Mouse (Mus musculus) kidney, embryonic 14.5 days (tissue): Measurements from ENCODE around the gene Fam129a. TPM values are rescaled to one million over a fixed set of nuclear protein-coding genes. Genes with fewer than 3 reads are reported as not detected.
A peak's percentile ranks its signal among the peaks of the same experiment; 100 is the strongest.

Experiments
- ATAC-seq: fragments of 200-750 bp; cut with Nextera tagmentation; 2 replicates; pipeline ENCODE4 v1.8.0; 2017; ENCODE audit warnings: moderate number of reproducible peaks, mild to moderate bottlenecking, moderate TSS enrichment, moderate library complexity; ENCODE audit not compliant: low FRiP score, low TSS enrichment
- H3K27ac ChIP-seq: fragments of 300-500 bp; sonication (generic); 2 replicates; pipeline ENCODE4 v1.5.1; 2014; ENCODE audit warnings: low read depth, mild to moderate bottlenecking, low read length, moderate library complexity, mixed read lengths
- H3K27me3 ChIP-seq: fragments of 300-500 bp; sonication (generic); 2 replicates; pipeline ENCODE4 v1.6.1; 2014; ENCODE audit warnings: mild to moderate bottlenecking, low read length; ENCODE audit not compliant: control insufficient read depth, insufficient read depth
- H3K36me3 ChIP-seq: fragments of 300-500 bp; sonication (generic); 2 replicates; pipeline ENCODE4 v1.6.1; 2014; ENCODE audit warnings: low read length, mixed read lengths; ENCODE audit not compliant: control insufficient read depth, insufficient read depth
- H3K4me1 ChIP-seq: fragments of 300-500 bp; sonication (generic); 2 replicates; pipeline ENCODE4 v1.6.1; 2014; ENCODE audit warnings: low read length, mixed read lengths; ENCODE audit not compliant: control insufficient read depth, insufficient read depth
- H3K4me2 ChIP-seq: fragments of 300-500 bp; sonication (generic); replicated peaks from 2 replicates; pipeline ENCODE4 v1.6.1; 2014; ENCODE audit warnings: low read depth, mild to moderate bottlenecking, low read length
- H3K4me3 ChIP-seq: fragments of 300-500 bp; sonication (generic); 2 replicates; pipeline ENCODE4 v1.5.1; 2014; ENCODE audit warnings: mild to moderate bottlenecking, low read length
- H3K9ac ChIP-seq: fragments of 300-500 bp; sonication (generic); 2 replicates; pipeline ENCODE4 v1.6.1; 2014; ENCODE audit warnings: low read depth, mild to moderate bottlenecking, low read length, moderate library complexity
- H3K9me3 ChIP-seq: fragments of 300-500 bp; sonication (generic); 2 replicates; pipeline ENCODE4 v1.6.1; 2016; ENCODE audit warnings: low read length; ENCODE audit not compliant: control insufficient read depth
- WGBS: fragments of 180-500 bp; shearing (Covaris S2); extraction: QIAGEN DNeasy Blood & Tissue Kit; methylation state at CpG from one replicate; pipeline ENCODE4 v1.1.7; 2014; 5-methylcytosine and 5-hydroxymethylcytosine counted together
- polyA plus RNA-seq: library from polyadenylated mRNA; unstranded; fragments of >200 nt; fragmentation: Nextera tagmentation; extraction: Ambion mirVana; gene quantifications from 2 replicates; pipeline ENCODE4 v1.2.1, GENCODE M21; 2014

Fam129a gene
- polyA plus RNA-seq, 1 experiment from 2014 or later: 5.9 TPM

- H3K4me2 ChIP-seq: no peak overlapping the region
- H3K9ac ChIP-seq: no peak overlapping the region
- no peak for ATAC-seq
Observed at GRCm38 (mm10) chr1:151708966-151709733, 138.2 kb downstream of the Fam129a start.

GRCm38 (mm10) chr1:151709734-151710022 is 138.7 kb downstream of the Fam129a start:
- Histone ChIP-seq H3K27ac (no peak overlapping the region), H3K9me3 (no peaks in the 10 kb centered on the region), H3K4me3 (no peak overlapping the region), H3K4me2 (no peak overlapping the region), H3K4me1 (no peaks in the 10 kb centered on the region), H3K36me3 (no peaks in the 10 kb centered on the region), H3K27me3 (no peaks in the 10 kb centered on the region), H3K9ac (no peak overlapping the region)
- no peak for ATAC-seq
- 54% methylated on average over 2 of the region's 2 CpGs for WGBS

More at GRCm38 (mm10) chr1:151708966-151709733, 138.2 kb downstream of the Fam129a start:
- H3K27ac ChIP-seq: no peak overlapping the region
- no peaks in the 10 kb centered on the region for H3K36me3 ChIP-seq
- H3K4me3 ChIP-seq: no peak overlapping the region
- no peaks in the 10 kb centered on the region for H3K4me1 ChIP-seq
- no peaks in the 10 kb centered on the region for H3K9me3 ChIP-seq
- H3K27me3 ChIP-seq: no peaks in the 10 kb centered on the region
- 20% methylated on average over 13 of the region's 13 CpGs for WGBS

- Histone ChIP-seq H3K4me3 (no peak overlapping the region), H3K9me3 (no peaks in the 10 kb centered on the region), H3K9ac (no peak overlapping the region), H3K27me3 (no peaks in the 10 kb centered on the region), H3K36me3 (no peaks in the 10 kb centered on the region), H3K4me1 (no peaks in the 10 kb centered on the region), H3K27ac (no peak overlapping the region), H3K4me2 (no peak overlapping the region)
- no peak for ATAC-seq
- 49% methylated on average over 5 of the region's 5 CpGs for WGBS
Observed at GRCm38 (mm10) chr1:151710424-151711055, 139.6 kb downstream of the Fam129a start.

GRCm38 (mm10) chr1:151711062-151711461 is 140.1 kb downstream of the Fam129a start:
- H3K9ac ChIP-seq: no peak overlapping the region
- no peak overlapping the region for H3K4me3 ChIP-seq
- H3K27ac ChIP-seq: no peak overlapping the region
- H3K36me3 ChIP-seq: no peaks in the 10 kb centered on the region
- H3K27me3 ChIP-seq: no peaks in the 10 kb centered on the region
- no peaks in the 10 kb centered on the region for H3K4me1 ChIP-seq
- no peak overlapping the region for H3K4me2 ChIP-seq
- ATAC-seq: no peak
- H3K9me3 ChIP-seq: no peaks in the 10 kb centered on the region
- WGBS: 77% methylated on average over 7 of the region's 7 CpGs

GRCm38 (mm10) chr1:151712664-151713063 is 141.7 kb downstream of the Fam129a start:
- 40% methylated on average over 5 of the region's 5 CpGs for WGBS
- H3K4me1 ChIP-seq: no peaks in the 10 kb centered on the region
- H3K4me2 ChIP-seq: no peak overlapping the region
- H3K4me3 ChIP-seq: no peak overlapping the region
- H3K36me3 ChIP-seq: no peaks in the 10 kb centered on the region
- no peak for ATAC-seq
- no peaks in the 10 kb centered on the region for H3K9me3 ChIP-seq
- H3K27me3 ChIP-seq: no peaks in the 10 kb centered on the region
- H3K27ac ChIP-seq: no peak overlapping the region
- H3K9ac ChIP-seq: no peak overlapping the region

- no peak overlapping the region for H3K9ac ChIP-seq
- H3K4me1 ChIP-seq: no peaks in the 10 kb centered on the region
- H3K4me2 ChIP-seq: no peak overlapping the region
- no peak for ATAC-seq
- no peaks in the 10 kb centered on the region for H3K9me3 ChIP-seq
- no peak overlapping the region for H3K27ac ChIP-seq
- no peaks in the 10 kb centered on the region for H3K36me3 ChIP-seq
- H3K27me3 ChIP-seq: no peaks in the 10 kb centered on the region
- H3K4me3 ChIP-seq: no peak overlapping the region
Observed at GRCm38 (mm10) chr1:151713622-151714021, 142.6 kb downstream of the Fam129a start.

- H3K4me3 ChIP-seq: no peak overlapping the region
- no peaks in the 10 kb centered on the region for H3K36me3 ChIP-seq
- H3K27ac ChIP-seq: no peak overlapping the region
- WGBS: 74% methylated on average over 11 of the region's 11 CpGs
- no peak overlapping the region for H3K9ac ChIP-seq
- no peaks in the 10 kb centered on the region for H3K27me3 ChIP-seq
- no peak overlapping the region for H3K4me2 ChIP-seq
- ATAC-seq: peak; percentile 81
- no peaks in the 10 kb centered on the region for H3K4me1 ChIP-seq
- H3K9me3 ChIP-seq: no peaks in the 10 kb centered on the region
Observed at GRCm38 (mm10) chr1:151716024-151716710, 145.2 kb downstream of the Fam129a start.

- Histone ChIP-seq H3K9ac (no peak overlapping the region), H3K27ac (no peak overlapping the region), H3K4me3 (no peak overlapping the region), H3K36me3 (no peaks in the 10 kb centered on the region), H3K4me1 (no peaks in the 10 kb centered on the region), H3K4me2 (no peak overlapping the region), H3K9me3 (no peaks in the 10 kb centered on the region), H3K27me3 (no peaks in the 10 kb centered on the region)
- no peak for ATAC-seq
- 96% methylated on average over 5 of the region's 5 CpGs for WGBS
Observed at GRCm38 (mm10) chr1:151717624-151718023, 146.6 kb downstream of the Fam129a start.

- no peaks in the 10 kb centered on the region for H3K9me3 ChIP-seq
- no peak overlapping the region for H3K27ac ChIP-seq
- no peaks in the 10 kb centered on the region for H3K27me3 ChIP-seq
- ATAC-seq: no peak
- H3K4me1 ChIP-seq: no peaks in the 10 kb centered on the region
- 85% methylated on average over 8 of the region's 8 CpGs for WGBS
- H3K4me3 ChIP-seq: no peak overlapping the region
- no peaks in the 10 kb centered on the region for H3K36me3 ChIP-seq
- no peak overlapping the region for H3K4me2 ChIP-seq
- H3K9ac ChIP-seq: no peak overlapping the region
Observed at GRCm38 (mm10) chr1:151718575-151718974, 147.6 kb downstream of the Fam129a start.
